Mouse (Mus musculus): ENCODE measurements around the gene Frmd7.

- TF ChIP-seq GATA2 (IDR thresholded peaks at IDR 0.05; ENCODE audit: borderline replicate concordance, low read depth, low read length) (no peak), TAL1 (conservative IDR thresholded peaks at IDR 0.05; ENCODE audit: low read depth, low read length) (no peak), CTCF (IDR thresholded peaks at IDR 0.05; ENCODE audit: low read depth, low read length) (no peak), GATA1 (IDR thresholded peaks at IDR 0.05; ENCODE audit: borderline replicate concordance, low read length) (no peak)
These were observed 25.1 kb downstream of the Frmd7 start for GRCm38 (mm10) chrX:50917389-50917788.

Measured in G1E (cell line).